Mouse (Mus musculus) c-Kit-positive CD71-positive TER-119-negative erythroid progenitor cells, embryonic 14.5 days (primary cell): ENCODE measurements around the gene Cnot8.
A peak's percentile ranks its signal among the peaks of the same experiment; 100 is the strongest.

Experiments used
- DNase-seq: peaks from one replicate; pipeline ENCODE4 v3.0.0-alpha.2; 2013; ENCODE audit warnings: low read depth

Cnot8 gene

GRCm38 (mm10) chr11:58104351-58104791 is 418 bp downstream of the Cnot8 start:
- no peak for DNase-seq

GRCm38 (mm10) chr11:58107009-58107408 is 3.1 kb downstream of the Cnot8 start:
- DNase-seq: no peak

GRCm38 (mm10) chr11:58107664-58108337 is 3.8 kb downstream of the Cnot8 start:
- DNase-seq: no peak

- no peak for DNase-seq
These were observed 12.6 kb downstream of the Cnot8 start for GRCm38 (mm10) chr11:58116560-58116959.

GRCm38 (mm10) chr11:58117044-58117652 is 13.2 kb downstream of the Cnot8 start:
- DNase-seq: no peak

- no peak for DNase-seq
These were observed 16.7 kb downstream of the Cnot8 start for GRCm38 (mm10) chr11:58120655-58121054.

GRCm38 (mm10) chr11:58121351-58121750 is 17.4 kb downstream of the Cnot8 start:
- DNase-seq: no peak

- no peak for DNase-seq
These were observed 19.8 kb downstream of the Cnot8 start for GRCm38 (mm10) chr11:58123711-58124110.

GRCm38 (mm10) chr11:58125021-58125420 is 21.1 kb downstream of the Cnot8 start:
- DNase-seq: no peak

GRCm38 (mm10) chr11:58126397-58127160 is 22.6 kb downstream of the Cnot8 start:
- no peak for DNase-seq

GRCm38 (mm10) chr11:58127544-58127943 is 23.6 kb downstream of the Cnot8 start:
- DNase-seq: peak; percentile 70

- DNase-seq: no peak
These were observed 25.4 kb downstream of the Cnot8 start for GRCm38 (mm10) chr11:58129302-58129843.

- no peak for DNase-seq
These were observed 28.1 kb downstream of the Cnot8 start for GRCm38 (mm10) chr11:58132026-58132425.

GRCm38 (mm10) chr11:58134869-58135268 is 30.9 kb downstream of the Cnot8 start:
- no peak for DNase-seq

- DNase-seq: no peak
These were observed 31.3 kb downstream of the Cnot8 start for GRCm38 (mm10) chr11:58135296-58135695.

GRCm38 (mm10) chr11:58136677-58137076 is 32.7 kb downstream of the Cnot8 start:
- DNase-seq: no peak

- DNase-seq: no peak
These were observed 34.9 kb downstream of the Cnot8 start for GRCm38 (mm10) chr11:58138821-58139220.

GRCm38 (mm10) chr11:58139466-58139865 is 35.5 kb downstream of the Cnot8 start:
- no peak for DNase-seq

GRCm38 (mm10) chr11:58143704-58144426 is 39.9 kb downstream of the Cnot8 start:
- no peak for DNase-seq

- DNase-seq: no peak
These were observed 42.3 kb downstream of the Cnot8 start for GRCm38 (mm10) chr11:58146241-58146640.

GRCm38 (mm10) chr11:58155458-58155857 is 51.5 kb downstream of the Cnot8 start:
- no peak for DNase-seq

- no peak for DNase-seq
These were observed 52.9 kb downstream of the Cnot8 start for GRCm38 (mm10) chr11:58156871-58157270.
